Mouse (Mus musculus) stomach, embryonic 14.5 days (tissue): Measurements from ENCODE around the gene Efcab5. TPM values are rescaled to one million over a fixed set of nuclear protein-coding genes. Genes with fewer than 3 reads are reported as not detected.

ENCODE experiments used
- ATAC-seq: fragments of 200-750 bp; cut with Nextera tagmentation; 2 replicates; pipeline ENCODE4 v1.8.0; 2017; ENCODE audit warnings: low read depth, moderate TSS enrichment; ENCODE audit not compliant: insufficient number of reproducible peaks, insufficient read depth, low FRiP score
- H3K27ac ChIP-seq: fragments of 300-500 bp; sonication (generic); 2 replicates; pipeline ENCODE4 v1.5.1; 2014; ENCODE audit warnings: mild to moderate bottlenecking, low read length, moderate library complexity, mixed read lengths
- H3K27me3 ChIP-seq: fragments of 300-500 bp; sonication (generic); 2 replicates; pipeline ENCODE4 v1.6.1; 2014; ENCODE audit warnings: low read length, control low read depth, mixed read lengths; ENCODE audit not compliant: control insufficient read depth, insufficient read depth
- H3K36me3 ChIP-seq: fragments of 300-500 bp; sonication (generic); 2 replicates; pipeline ENCODE4 v1.6.1; 2014; ENCODE audit warnings: mild to moderate bottlenecking, control low read depth, low read length, moderate library complexity, mixed read lengths; ENCODE audit not compliant: control insufficient read depth, insufficient read depth
- H3K4me1 ChIP-seq: fragments of 300-500 bp; sonication (generic); 2 replicates; pipeline ENCODE4 v1.6.1; 2014; ENCODE audit warnings: low read length, control low read depth, mixed read lengths; ENCODE audit not compliant: control insufficient read depth, insufficient read depth
- H3K4me2 ChIP-seq: fragments of 300-500 bp; sonication (generic); replicated peaks from 2 replicates; pipeline ENCODE4 v1.6.1; 2014; ENCODE audit warnings: low read depth, low read length, control low read depth
- H3K4me3 ChIP-seq: fragments of 300-500 bp; sonication (generic); 2 replicates; pipeline ENCODE4 v1.5.1; 2014; ENCODE audit warnings: low read depth, low read length, control low read depth
- H3K9ac ChIP-seq: fragments of 300-500 bp; sonication (generic); replicated peaks from 2 replicates; pipeline ENCODE4 v1.6.1; 2014; ENCODE audit warnings: low read depth, mild to moderate bottlenecking, control low read depth, low read length, moderate library complexity, mixed read lengths
- H3K9me3 ChIP-seq: fragments of 300-500 bp; sonication (generic); 2 replicates; pipeline ENCODE4 v1.6.1; 2016; ENCODE audit warnings: low read depth, low read length, control low read depth; ENCODE audit not compliant: control insufficient read depth
- WGBS: fragments of 180-500 bp; shearing (Covaris S2); extraction: QIAGEN DNeasy Blood & Tissue Kit; methylation state at CpG from one replicate; pipeline ENCODE4 v1.1.7; 2014; 5-methylcytosine and 5-hydroxymethylcytosine counted together
- polyA plus RNA-seq: library from polyadenylated mRNA; unstranded; fragments of >200 nt; fragmentation: Nextera tagmentation; extraction: Ambion mirVana; gene quantifications from 2 replicates; pipeline ENCODE4 v1.2.1, GENCODE M21; 2014

The Efcab5 gene
- polyA plus RNA-seq, 1 experiment from 2014 or later: 0.36 TPM

- Histone ChIP-seq H3K9me3 (no peaks in the 10 kb centered on the region), H3K27ac (no peak overlapping the region), H3K27me3 (no peaks in the 10 kb centered on the region), H3K4me1 (no peaks in the 10 kb centered on the region), H3K4me3 (no peak overlapping the region), H3K9ac (no peak overlapping the region), H3K36me3 (no peaks in the 10 kb centered on the region), H3K4me2 (no peak overlapping the region)
- 54% methylated on average over 19 of the region's 19 CpGs for WGBS
- no peak for ATAC-seq
Measured at GRCm38 (mm10) chr11:77098332-77098972, 90.3 kb downstream of the Efcab5 start.

- Histone ChIP-seq H3K9ac (no peak overlapping the region), H3K4me1 (no peaks in the 10 kb centered on the region), H3K9me3 (no peaks in the 10 kb centered on the region), H3K4me2 (no peak overlapping the region), H3K36me3 (no peaks in the 10 kb centered on the region), H3K4me3 (no peak overlapping the region), H3K27me3 (no peaks in the 10 kb centered on the region), H3K27ac (no peak overlapping the region)
- ATAC-seq: no peak
- WGBS: 63% methylated on average over 7 of the region's 7 CpGs
Measured at GRCm38 (mm10) chr11:77096991-77097390, 91.8 kb downstream of the Efcab5 start.

GRCm38 (mm10) chr11:77096581-77096980, 92.2 kb downstream of the Efcab5 start:
- no peak overlapping the region for H3K4me2 ChIP-seq
- no peak overlapping the region for H3K4me3 ChIP-seq
- no peak overlapping the region for H3K27ac ChIP-seq
- no peaks in the 10 kb centered on the region for H3K36me3 ChIP-seq
- no peak for ATAC-seq
- H3K27me3 ChIP-seq: no peaks in the 10 kb centered on the region
- 55% methylated on average over 3 of the region's 3 CpGs for WGBS
- H3K9ac ChIP-seq: no peak overlapping the region
- H3K9me3 ChIP-seq: no peaks in the 10 kb centered on the region
- H3K4me1 ChIP-seq: no peaks in the 10 kb centered on the region

- Histone ChIP-seq H3K9me3 (no peaks in the 10 kb centered on the region), H3K36me3 (no peaks in the 10 kb centered on the region), H3K9ac (no peak overlapping the region), H3K27ac (no peak overlapping the region), H3K4me2 (no peak overlapping the region), H3K4me3 (no peak overlapping the region), H3K4me1 (no peaks in the 10 kb centered on the region), H3K27me3 (no peaks in the 10 kb centered on the region)
- 60% methylated on average over 10 of the region's 10 CpGs for WGBS
- no peak for ATAC-seq
Measured at GRCm38 (mm10) chr11:77095206-77095605, 93.6 kb downstream of the Efcab5 start.

GRCm38 (mm10) chr11:77094136-77094535, 94.6 kb downstream of the Efcab5 start:
- no peak for ATAC-seq
- Histone ChIP-seq H3K9me3 (no peaks in the 10 kb centered on the region), H3K4me3 (no peak overlapping the region), H3K27me3 (no peaks in the 10 kb centered on the region), H3K4me1 (no peaks in the 10 kb centered on the region), H3K4me2 (no peak overlapping the region), H3K27ac (no peak overlapping the region), H3K36me3 (no peaks in the 10 kb centered on the region), H3K9ac (no peak overlapping the region)
- WGBS: 43% methylated on average over 8 of the region's 8 CpGs

GRCm38 (mm10) chr11:77093208-77093607, 95.6 kb downstream of the Efcab5 start:
- Histone ChIP-seq H3K4me3 (peak overlapping the region; percentile 19), H3K27me3 (no peaks in the 10 kb centered on the region), H3K4me1 (no peaks in the 10 kb centered on the region), H3K9me3 (no peaks in the 10 kb centered on the region), H3K27ac (no peak overlapping the region), H3K4me2 (peak overlapping the region; percentile 39), H3K9ac (no peak overlapping the region), H3K36me3 (no peaks in the 10 kb centered on the region)
- 4% methylated on average over 11 of the region's 11 CpGs for WGBS
- no peak for ATAC-seq

GRCm38 (mm10) chr11:77089162-77089561, 99.6 kb downstream of the Efcab5 start:
- H3K4me1 ChIP-seq: no peaks in the 10 kb centered on the region
- WGBS: 58% methylated on average over 2 of the region's 2 CpGs
- no peak overlapping the region for H3K27ac ChIP-seq
- H3K9ac ChIP-seq: no peak overlapping the region
- H3K36me3 ChIP-seq: no peaks in the 10 kb centered on the region
- H3K9me3 ChIP-seq: no peaks in the 10 kb centered on the region
- H3K4me2 ChIP-seq: no peak overlapping the region
- no peaks in the 10 kb centered on the region for H3K27me3 ChIP-seq
- ATAC-seq: no peak
- H3K4me3 ChIP-seq: no peak overlapping the region

GRCm38 (mm10) chr11:77087004-77087403, 101.8 kb downstream of the Efcab5 start:
- H3K9me3 ChIP-seq: no peaks in the 10 kb centered on the region
- H3K27me3 ChIP-seq: no peaks in the 10 kb centered on the region
- H3K27ac ChIP-seq: no peak overlapping the region
- no peak for ATAC-seq
- H3K4me1 ChIP-seq: no peaks in the 10 kb centered on the region
- H3K9ac ChIP-seq: no peak overlapping the region
- no peaks in the 10 kb centered on the region for H3K36me3 ChIP-seq
- no peak overlapping the region for H3K4me3 ChIP-seq
- H3K4me2 ChIP-seq: no peak overlapping the region
- WGBS: 88% methylated on average over 2 of the region's 2 CpGs
